Mouse (Mus musculus) c-Kit-positive CD71-negative TER-119-negative erythroid progenitor cells, embryonic 14.5 days (primary cell): ENCODE measurements around the gene Oca2.

Source experiments
- DNase-seq: peaks from one replicate; pipeline ENCODE4 v3.0.0-alpha.2; 2013; ENCODE audit warnings: low read depth

Gene Oca2

DNA sequence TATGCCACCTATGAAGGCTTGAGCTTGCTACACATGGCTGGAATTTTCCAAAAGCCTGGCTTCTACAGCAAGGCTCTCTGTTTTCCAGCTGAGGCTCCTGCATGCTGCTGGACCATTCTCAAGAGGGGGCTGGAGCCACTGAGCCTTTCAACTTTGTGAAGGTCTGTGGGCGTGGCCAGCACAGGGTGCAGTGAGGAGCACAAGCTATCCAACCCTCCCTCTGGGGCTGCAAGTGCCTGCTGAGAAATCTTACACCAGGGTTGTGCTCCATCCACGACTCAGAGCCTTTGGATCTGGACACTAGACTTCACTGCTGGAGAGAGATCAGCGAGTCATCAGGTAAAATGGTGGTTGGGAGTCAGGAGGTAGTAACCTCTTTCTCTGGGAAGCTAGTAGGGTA is at the start of gene Oca2:
TSS of gene Oca2 (plus strand) at position 218 of the 400 bp plus-strand sequence.
- DNase-seq = no peak

DNA sequence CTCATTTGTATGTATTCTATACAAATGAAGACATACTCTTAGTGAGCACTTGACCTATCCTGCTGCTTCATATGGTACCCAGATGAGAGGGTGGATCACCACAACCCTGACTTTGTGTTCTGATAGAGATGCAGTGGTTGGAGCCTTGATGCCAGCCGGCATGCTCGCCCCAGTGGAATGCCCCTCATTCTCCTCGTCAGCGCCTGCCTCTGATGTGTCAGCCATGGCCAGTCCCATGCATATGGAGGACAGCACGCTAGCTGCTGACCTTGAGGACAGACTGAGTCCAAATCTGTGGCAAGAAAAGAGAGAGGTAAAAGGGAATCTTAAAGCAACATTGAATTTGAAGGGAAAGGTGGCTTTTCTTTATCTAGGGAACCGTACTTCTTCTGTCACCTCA is 48.5 kb upstream of the Oca2 start:
- no peak for DNase-seq

DNA sequence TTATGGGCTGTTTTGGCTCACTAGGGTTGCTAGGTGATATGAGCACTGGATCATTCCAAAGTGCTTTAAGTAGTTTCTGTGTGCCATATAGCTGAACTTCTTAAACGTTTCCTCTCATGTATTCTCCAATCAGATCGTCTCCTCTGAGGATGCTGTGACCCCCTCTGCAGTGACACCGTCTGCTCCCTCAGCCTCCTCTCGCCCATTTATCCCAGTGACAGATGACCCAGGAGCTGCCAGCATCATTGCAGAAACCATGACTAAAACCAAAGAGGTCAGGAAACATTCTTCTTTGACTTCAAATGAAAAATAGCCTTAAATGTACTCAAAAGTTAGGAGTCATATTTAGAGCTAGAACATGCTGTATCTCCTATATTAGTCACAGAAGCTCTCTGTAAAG is 47.9 kb upstream of the Oca2 start:
- DNase-seq = no peak

DNA sequence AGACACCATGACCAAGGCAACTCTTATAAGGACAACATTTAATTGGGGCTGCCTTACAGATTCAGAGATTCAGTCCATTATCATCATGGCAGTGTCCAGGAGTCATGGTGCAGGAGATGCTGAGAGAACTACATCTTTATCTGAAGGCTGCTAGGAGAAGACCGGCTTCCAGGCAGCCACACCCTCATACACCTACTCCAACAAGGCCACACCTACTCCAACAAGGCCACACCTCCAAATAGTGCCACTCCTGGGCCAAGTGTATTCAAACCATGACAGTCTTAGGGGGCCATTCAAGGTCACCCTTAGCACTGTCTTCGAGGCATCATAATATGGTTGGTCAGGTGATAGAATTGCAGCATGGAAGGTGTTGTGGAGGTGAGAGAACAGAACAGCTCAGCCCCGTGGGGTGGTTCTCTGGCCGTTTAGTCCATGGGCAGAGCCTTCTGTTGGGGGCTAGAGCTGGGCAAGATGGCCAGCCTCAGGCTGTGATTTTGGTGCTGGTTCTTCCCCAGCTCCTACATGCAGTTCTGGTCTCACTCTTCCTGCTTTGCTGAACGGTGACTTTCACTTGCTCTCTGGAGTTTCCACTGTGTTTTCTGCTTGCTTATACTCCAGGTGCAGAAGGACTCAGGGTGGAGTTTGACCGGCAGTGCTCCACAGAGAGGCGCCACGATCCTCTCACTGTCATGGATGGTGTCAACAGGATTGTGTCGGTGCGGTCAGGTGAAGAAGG is 37.9 kb upstream of the Oca2 start:
- DNase-seq = no peak

DNA sequence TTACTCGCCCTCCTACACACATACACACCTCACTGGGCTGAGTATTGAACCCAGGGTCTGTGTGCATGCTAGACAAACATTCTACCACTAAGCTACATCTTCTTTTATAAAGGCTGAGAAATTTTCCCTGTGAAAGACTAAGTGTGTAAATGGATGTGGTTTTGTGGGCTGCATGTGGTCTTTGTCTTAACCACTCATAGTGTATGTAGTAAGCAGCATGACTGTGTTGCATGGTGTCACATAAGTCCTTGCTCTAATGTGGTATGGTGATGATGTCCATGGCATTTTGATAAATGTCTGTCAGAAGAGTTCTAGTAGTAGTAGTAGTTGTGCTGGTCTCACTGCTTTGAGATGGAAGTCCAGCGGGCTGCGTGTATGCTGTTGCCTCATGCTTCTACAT is 36.7 kb upstream of the Oca2 start:
- DNase-seq = no peak

DNA sequence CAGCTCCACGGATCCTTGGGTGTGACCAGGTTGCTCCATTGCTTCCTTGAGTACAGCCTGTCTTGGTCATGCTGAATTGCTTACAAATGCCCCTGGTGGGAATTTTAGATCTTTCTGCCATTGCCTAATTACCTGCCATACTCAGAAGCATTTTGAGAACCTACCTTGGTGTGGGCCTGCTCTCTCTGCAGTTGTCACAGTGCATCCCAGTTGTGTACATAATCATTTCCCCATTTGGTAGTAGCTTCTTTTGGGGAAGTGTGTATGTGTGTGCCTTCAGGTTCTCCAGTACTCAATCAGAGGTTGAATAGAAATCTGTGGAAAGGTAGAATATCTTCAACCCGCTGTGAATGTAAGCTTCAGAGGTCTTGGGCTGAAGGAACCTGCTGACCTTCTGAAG is 36.3 kb upstream of the Oca2 start:
- no peak for DNase-seq

DNA sequence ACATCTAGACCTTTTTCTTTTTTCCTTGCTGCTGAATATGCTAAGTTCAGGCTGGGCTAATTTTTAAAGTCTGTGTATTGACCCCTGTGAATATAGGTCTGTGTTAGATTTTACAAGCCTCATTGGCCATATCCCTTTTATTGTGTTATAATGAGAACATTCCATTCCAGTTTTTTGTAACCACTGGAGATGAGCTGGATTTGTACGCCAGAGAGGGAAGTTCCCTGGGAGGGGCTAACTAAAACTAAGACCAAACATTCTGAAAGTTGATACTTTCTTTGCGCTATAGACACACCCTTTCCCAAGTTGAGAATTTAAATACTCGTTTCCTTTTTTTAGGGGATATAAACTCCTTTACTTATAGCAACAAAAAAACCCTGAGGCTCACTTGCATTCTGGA is 34.7 kb upstream of the Oca2 start:
- DNase-seq = no peak

DNA sequence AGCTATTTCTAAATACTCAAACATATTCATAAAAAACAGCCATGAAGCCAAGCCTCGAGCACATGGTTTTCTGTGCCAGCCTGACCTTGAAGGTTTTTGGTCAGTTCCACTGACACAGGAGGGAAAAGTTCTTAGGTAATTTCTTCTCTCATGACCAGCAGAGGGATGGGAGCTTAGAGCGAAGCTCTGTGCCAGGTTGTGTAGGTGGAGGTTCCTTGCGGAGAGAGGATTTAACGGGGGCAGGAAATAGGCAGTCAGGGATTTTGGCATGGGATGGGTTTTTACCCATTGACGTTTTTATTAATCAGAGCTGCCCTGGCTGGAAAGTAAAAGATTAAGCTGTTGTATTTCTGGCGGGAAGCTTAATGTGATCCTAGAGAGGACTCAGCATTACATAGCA is 18.7 kb upstream of the Oca2 start:
- DNase-seq = no peak

DNA sequence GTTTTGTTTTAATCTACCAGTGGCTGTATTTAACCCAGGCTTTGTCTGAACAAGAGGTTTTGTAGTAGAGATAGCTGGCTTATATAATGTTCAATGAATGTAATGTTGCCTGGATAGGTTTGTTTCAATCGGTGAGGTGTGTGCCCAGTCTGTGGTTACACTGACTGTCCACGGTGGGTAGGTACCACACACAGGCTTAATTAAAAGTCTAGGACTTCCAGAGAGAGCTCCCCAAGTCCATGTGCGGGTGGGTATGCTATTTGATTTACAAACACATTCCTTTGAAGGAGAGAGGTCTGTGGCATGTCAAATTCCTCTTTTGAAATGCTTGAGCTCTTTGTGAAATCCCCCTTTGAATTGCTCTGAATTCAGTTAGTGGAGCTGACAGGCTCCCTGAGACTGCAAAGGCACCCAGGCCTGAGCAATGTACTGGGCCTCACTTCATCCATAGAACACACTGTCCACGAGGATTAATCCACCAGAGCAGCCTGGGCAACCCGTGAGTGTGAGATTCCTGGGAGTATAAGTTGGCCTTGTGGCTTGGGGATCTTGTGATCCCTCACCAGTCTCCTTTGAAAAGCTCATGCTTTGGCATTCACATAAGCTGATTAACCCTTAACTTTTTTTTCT is 3.7 kb upstream of the Oca2 start:
- DNase-seq = no peak

DNA sequence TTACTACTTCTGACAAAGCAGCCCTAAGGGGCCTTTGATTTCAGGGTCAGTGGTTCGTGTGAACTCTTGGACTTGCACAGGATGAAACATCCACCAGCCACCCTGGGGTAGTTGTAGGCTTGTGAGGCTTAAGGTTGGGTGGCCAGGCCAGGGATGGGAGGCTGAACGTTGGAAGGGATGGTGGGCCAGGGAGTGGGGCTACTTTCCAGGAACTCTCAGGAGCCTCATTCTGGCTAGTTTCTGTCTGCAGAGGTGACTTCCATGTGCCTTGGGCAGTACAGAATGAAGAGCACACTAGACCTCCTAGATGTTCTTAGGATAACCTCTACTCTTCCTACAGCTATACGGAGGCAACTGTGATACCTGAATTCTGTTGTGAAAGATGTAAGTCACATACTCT is 2.9 kb upstream of the Oca2 start:
- no peak for DNase-seq

DNA sequence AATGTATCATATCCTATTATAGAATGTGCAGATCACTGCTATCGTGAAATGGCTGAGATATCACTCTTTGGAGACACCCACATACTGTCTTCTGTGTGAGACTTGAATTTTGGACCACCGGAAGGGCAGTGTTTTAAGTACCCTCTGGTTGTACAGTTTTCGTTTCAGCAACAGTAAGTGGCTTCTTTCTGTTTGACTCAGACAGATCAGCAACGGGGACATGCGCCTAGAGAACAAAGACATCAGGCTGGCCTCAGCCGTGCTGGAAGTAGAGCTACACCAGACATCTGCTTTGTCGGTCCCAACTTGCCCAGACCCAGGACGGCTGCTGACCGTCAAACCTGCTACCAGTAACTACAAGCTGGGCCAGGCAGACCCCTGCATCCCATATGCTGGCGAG is 15.0 kb downstream of the Oca2 start:
- no peak for DNase-seq

DNA sequence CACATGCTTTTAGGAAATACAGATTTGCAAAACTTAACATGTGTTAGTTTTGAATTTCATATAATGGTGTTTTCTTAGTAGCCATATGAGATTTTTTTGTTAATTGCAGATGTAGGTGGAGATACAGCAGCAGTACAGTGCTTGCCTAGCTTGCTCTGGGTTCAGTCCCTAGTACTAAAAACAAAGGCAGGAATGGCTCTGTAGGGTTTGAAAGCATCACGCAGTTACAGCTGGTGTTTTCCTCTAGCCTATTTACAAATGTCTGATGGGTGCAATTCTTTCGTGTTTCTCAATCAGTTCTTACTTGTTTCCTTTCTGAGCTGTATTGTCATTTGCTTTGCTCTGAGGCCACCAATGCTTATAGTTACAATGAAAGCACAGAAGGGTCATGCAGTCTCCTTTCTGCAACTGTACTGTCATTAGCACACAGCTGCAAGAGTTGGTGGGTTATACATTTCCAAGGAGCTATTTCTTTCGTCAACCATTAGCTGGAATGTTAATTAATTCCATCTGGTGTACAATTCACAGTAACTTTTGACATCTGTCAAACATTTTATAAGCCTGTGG is 18.4 kb downstream of the Oca2 start:
- no peak for DNase-seq

DNA sequence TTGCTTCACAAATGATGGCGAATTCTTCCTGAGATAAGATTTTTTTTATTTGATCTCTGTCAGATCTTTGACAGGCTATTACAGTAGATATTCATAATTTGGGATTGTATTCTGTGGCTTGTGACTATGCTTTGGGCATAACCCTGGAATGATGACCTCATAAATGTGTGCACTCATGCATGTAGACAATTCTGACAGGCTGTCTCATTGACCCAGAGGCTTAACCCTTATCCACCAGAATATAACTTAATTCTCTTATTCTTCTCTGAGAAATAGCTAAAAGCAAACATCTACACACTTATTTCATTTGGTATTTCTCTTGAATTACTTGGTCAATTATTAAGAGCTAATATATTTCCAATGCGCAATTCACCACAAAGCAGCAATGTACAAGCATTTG is 37.9 kb downstream of the Oca2 start:
- DNase-seq = no peak

DNA sequence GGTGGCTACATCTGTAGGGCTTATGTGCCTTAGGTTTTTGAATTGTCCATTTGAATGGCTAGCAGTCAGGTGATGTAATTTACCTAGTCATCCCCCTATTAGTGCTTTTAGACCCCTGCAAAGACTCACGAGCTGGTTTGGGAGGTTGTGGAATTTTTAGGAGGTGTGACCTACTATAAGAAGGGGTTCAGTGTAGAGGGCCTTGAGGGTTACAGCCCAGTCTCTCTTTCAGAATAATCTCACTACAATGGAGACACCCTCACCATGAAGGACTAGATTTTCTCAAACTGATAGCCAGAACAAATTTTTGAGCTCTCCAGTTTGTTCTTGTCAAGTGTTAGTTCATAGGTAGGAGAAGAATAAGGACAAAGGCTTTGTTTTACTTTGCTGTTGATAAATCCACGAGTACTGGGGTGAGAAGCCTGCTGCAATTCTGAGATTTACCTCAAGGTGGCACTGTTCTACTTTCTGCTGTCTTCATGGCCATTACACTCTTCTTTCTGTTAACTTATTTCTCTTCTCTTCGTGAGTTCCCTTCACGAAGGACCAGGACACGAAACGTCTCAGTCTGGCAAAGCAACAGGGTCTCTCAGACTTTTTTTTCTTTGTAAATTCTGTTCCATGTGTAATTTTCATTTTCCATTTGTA is 52.0 kb downstream of the Oca2 start:
- DNase-seq = peak; percentile 16

DNA sequence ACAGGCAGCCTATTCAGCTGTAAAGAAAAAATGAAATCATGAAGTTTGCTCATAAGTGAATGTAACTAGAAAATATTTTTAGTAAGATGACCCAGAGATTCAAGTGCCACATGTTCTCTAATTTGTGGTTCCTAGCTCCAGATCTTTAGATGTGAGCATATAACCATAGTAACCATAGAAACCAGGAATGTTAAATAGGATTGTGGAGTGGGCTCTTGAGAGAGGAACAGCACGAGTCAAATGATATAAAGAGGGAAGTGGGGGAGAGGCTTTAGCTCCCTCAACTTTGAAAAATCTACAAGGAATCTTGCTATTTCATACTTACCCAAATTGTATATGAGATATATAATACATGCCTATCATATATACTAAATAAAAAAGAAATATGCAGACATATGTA is 64.8 kb downstream of the Oca2 start:
- DNase-seq = no peak

DNA sequence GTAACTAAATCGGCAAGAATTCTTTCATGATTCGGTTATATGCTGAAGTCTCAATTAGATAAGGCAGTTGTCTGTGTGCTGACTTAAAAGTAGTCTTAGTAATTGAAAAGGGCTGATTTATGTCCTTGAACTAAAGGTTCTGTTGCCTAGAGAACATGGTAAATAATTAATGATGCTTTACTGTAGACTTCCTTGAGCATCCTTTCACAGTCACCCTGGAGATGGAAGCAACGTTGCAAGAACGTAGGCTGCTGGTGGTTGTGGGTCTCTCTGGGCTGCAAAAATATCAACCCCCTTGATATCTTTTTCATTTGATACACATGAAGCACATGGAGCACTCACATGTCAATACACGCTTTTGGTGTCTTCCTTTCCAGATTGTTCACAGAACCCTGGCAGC is 74.8 kb downstream of the Oca2 start:
- no peak for DNase-seq

DNA sequence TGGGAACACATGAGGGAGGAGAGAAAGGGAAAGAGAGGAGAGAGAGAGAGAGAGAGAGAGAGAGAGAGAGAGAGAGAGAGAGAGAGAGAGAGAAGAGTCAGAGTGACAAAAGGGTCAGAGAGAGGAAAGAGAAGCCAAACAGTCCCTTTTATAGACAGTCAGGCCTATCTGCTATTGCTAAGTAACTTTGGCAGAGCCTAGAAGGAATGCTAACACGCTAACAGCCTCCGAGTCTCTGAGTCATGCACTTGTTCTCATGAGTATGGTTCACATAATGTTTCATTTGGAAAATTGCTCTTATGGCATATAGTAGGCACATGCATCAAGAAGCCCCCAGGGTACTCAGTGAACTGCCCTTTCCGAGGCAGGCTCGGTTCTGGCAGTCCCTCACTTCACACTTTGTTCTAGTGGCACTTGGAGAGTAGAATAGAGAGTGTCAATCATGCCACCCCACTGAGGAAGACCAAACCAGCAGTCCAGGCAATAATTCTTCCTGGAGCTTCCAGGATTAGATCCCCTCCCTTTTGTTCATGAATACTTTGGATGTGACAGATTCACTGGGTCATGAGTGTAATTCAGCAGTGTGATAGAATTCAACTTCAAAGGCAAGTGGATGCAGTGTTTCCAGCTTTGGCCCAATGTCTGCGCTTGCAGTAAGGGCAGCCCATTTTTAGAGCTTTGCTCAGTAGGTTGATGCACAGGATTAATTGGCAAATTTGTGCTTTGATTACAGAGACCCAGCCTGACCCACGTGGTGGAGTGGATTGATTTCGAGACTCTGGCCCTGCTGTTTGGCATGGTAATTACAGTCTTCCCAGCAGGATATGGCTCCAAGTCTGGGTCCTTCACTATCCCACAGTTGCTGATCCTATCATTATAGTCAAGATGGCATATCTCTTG is 76.3 kb downstream of the Oca2 start:
- DNase-seq = no peak

DNA sequence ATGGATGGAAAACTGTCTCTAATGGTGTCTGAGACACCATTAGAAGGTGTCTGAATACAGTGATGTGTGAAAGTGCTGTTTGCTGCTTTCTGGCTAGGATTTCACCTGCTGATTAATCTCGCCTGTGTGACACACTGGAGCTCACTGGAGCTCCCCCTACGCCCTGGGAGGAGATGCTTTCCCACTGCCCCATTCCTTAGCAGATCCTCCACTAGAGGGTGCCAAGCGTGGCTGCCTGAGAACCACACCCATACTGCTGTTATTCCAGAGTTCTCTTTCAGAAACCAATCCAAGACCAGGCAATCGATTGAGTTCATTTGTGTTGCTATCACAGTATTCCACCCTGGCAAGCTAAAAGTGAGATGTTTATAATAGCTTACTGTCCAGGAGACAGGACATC is 88.2 kb downstream of the Oca2 start:
- no peak for DNase-seq

DNA sequence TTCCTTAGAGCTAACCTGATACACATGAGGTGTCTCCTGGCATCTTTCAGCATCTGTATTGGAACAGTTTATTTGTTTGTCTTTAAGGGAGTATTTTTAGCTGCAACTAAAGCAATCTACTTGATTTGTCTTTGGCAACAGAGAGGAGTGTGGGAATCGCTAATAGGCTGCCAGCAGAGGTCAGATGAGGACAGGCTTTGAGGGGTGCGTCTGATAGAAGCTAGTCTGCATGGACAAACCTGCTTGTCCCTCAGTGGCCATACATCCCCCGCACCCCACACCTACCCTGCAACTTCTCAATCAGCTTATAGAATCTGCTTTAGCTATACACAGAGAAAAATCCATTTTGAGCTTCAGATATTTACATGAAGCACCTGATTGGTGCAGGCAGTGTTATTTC is 109.0 kb downstream of the Oca2 start:
- no peak for DNase-seq

DNA sequence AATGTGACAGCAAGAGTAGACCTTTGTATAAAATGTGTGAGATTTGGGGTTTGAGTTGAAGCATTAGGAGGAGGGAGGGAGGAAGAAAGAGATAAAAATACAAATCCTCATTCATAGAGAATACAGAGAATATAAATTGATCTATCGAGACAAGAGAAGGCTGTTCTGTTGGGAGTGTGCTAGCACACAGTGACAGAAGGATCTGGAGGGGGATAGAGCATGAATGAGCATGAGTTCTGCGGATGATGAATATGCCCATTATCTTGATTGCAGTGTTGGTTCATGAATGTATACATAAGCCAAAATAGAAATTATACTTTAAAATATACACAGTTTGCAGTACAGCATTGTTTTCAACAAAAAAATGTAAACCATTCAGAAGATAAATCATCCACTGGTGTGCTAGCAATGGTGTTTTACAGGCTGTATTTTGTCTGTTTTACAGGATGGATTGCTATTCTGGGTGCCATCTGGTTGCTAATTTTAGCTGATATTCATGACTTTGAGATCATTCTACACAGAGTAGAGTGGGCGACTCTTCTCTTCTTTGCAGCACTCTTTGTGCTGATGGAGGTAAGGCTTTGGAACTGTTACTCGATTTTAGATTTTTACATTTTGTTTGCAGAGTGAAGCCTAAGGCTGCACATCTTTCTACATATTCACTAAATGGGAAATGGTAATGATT is 117.2 kb downstream of the Oca2 start:
- no peak for DNase-seq

DNA sequence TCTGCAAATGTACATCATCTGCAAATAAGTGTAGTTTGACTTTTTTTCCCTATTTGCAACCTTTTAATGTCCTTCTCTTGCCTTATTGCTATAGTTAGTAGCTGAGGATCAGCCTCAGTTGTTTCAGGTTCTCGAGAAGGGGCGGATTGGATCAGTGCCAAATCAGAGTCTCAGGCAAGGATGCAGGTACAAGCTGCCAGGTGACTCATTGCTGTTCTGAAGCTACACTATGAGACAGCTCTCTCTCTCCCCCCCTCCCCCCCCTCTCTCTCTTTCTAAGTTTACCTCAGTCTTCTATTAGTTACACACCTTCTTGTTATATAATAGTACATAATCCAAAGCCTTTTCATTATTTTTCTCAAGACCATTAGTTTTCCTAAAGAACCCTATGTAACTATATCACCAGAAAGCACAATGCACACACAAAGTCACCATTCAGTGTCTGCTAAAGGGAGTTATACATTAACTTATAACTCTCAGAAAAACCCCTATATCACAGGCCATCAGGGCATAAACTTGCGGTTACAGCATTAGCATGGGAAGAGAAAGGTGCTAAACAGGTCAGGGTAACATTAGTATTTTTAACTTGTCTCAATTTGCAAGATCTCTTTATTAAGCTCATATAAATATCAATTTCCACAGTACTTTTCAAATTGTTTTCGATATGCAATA is 142.3 kb downstream of the Oca2 start:
- no peak for DNase-seq
